Mouse (Mus musculus) lung, embryonic 15.5 days (tissue): Measurements from ENCODE around the gene Krt82. TPM values are rescaled to one million over a fixed set of nuclear protein-coding genes. Genes with fewer than 3 reads are reported as not detected.
"Not testable (repeated sequence)": the region's sequence is repeated elsewhere in the genome, so short reads cannot be mapped to it uniquely, and the experiment has no call there.

Source experiments
- ATAC-seq: fragments of 200-750 bp; cut with Nextera tagmentation; 2 replicates; pipeline ENCODE4 v1.8.0; 2017; ENCODE audit warnings: moderate number of reproducible peaks, borderline replicate concordance; ENCODE audit not compliant: low FRiP score, low TSS enrichment; ENCODE audit errors: extremely low read depth
- H3K27ac ChIP-seq: fragments of 300-500 bp; sonication (generic); 2 replicates; pipeline ENCODE4 v1.5.1; 2015; ENCODE audit warnings: moderate library complexity, mild to moderate bottlenecking, inconsistent platforms
- H3K27me3 ChIP-seq: fragments of 300-500 bp; sonication (generic); 2 replicates; pipeline ENCODE4 v1.6.1; 2015; ENCODE audit warnings: inconsistent platforms
- H3K36me3 ChIP-seq: fragments of 300-500 bp; sonication (generic); 2 replicates; pipeline ENCODE4 v1.6.1; 2015; ENCODE audit warnings: inconsistent platforms
- H3K4me1 ChIP-seq: fragments of 300-500 bp; sonication (generic); 2 replicates; pipeline ENCODE4 v1.6.1; 2015; ENCODE audit warnings: inconsistent platforms
- H3K4me2 ChIP-seq: fragments of 300-500 bp; sonication (generic); 2 replicates; pipeline ENCODE4 v1.6.1; 2015; ENCODE audit warnings: inconsistent platforms, mild to moderate bottlenecking, moderate library complexity
- H3K4me3 ChIP-seq: fragments of 300-500 bp; sonication (generic); 2 replicates; pipeline ENCODE4 v1.5.1; 2015; ENCODE audit warnings: mild to moderate bottlenecking, inconsistent platforms
- H3K9ac ChIP-seq: fragments of 300-500 bp; sonication (generic); 2 replicates; pipeline ENCODE4 v1.6.1; 2015; ENCODE audit warnings: inconsistent platforms
- H3K9me3 ChIP-seq: fragments of 300-500 bp; sonication (generic); 2 replicates; pipeline ENCODE4 v1.6.1; 2016; ENCODE audit warnings: inconsistent platforms
- WGBS: fragments of 180-500 bp; shearing (Covaris S2); methylation state at CpG from one replicate; pipeline ENCODE4 v1.1.7; 2015; 5-methylcytosine and 5-hydroxymethylcytosine counted together
- polyA plus RNA-seq: library from polyadenylated mRNA; unstranded; fragments of >200 nt; fragmentation: Nextera tagmentation; extraction: Ambion mirVana; gene quantifications from 2 replicates; pipeline ENCODE4 v1.2.1, GENCODE M21; 2015

Gene Krt82
- polyA plus RNA-seq, 1 experiment from 2014 or later: not detected

GRCm38 (mm10) chr15:101552188-101552587 is 1.7 kb upstream of the Krt82 start:
- Histone ChIP-seq H3K9me3 (no peaks in the 10 kb centered on the region), H3K4me3 (no peak overlapping the region), H3K27me3 (0 out of 2 replicates have a peak, but pooled peaks cover 13% of the 10 kb centered on the region), H3K36me3 (no peaks in the 10 kb centered on the region), H3K4me2 (no peak overlapping the region), H3K4me1 (no peaks in the 10 kb centered on the region), H3K9ac (no peak overlapping the region), H3K27ac (no peak overlapping the region)
- ATAC-seq: no peak
- WGBS: 80% methylated on average over 8 of the region's 8 CpGs

GRCm38 (mm10) chr15:101544478-101544877 is 6.0 kb downstream of the Krt82 start:
- Histone ChIP-seq H3K36me3 (no peaks in the 10 kb centered on the region), H3K9ac (no peak overlapping the region), H3K4me3 (no peak overlapping the region), H3K4me2 (no peak overlapping the region), H3K27me3 (no peaks in the 10 kb centered on the region), H3K9me3 (no peaks in the 10 kb centered on the region), H3K4me1 (no peaks in the 10 kb centered on the region), H3K27ac (no peak overlapping the region)
- 61% methylated on average over 3 of the region's 3 CpGs for WGBS
- no peak for ATAC-seq

- H3K4me2 ChIP-seq: no peak overlapping the region
- H3K9ac ChIP-seq: no peak overlapping the region
- WGBS: 54% methylated on average over 9 of the region's 9 CpGs
- no peaks in the 10 kb centered on the region for H3K27me3 ChIP-seq
- H3K36me3 ChIP-seq: no peaks in the 10 kb centered on the region
- H3K4me1 ChIP-seq: peaks cover 9% of the 10 kb centered on the region; the same call in 1 of the 2 replicates
- no peaks in the 10 kb centered on the region for H3K9me3 ChIP-seq
- no peak for ATAC-seq
- H3K27ac ChIP-seq: no peak overlapping the region
- no peak overlapping the region for H3K4me3 ChIP-seq
Observed at GRCm38 (mm10) chr15:101542543-101542942, 7.9 kb downstream of the Krt82 start.

- no peaks in the 10 kb centered on the region for H3K36me3 ChIP-seq
- H3K4me3 ChIP-seq: no peak overlapping the region
- H3K27me3 ChIP-seq: no peaks in the 10 kb centered on the region
- no peak overlapping the region for H3K9ac ChIP-seq
- H3K9me3 ChIP-seq: no peaks in the 10 kb centered on the region
- H3K4me1 ChIP-seq: peaks cover 9% of the 10 kb centered on the region; the same call in 1 of the 2 replicates
- WGBS: 34% methylated on average over 4 of the region's 4 CpGs
- H3K4me2 ChIP-seq: no peak overlapping the region
- ATAC-seq: no peak
- H3K27ac ChIP-seq: no peak overlapping the region
Observed at GRCm38 (mm10) chr15:101538580-101538900, 11.9 kb downstream of the Krt82 start.

GRCm38 (mm10) chr15:101537864-101538579 is 12.4 kb downstream of the Krt82 start:
- Histone ChIP-seq H3K36me3 (no peaks in the 10 kb centered on the region), H3K27ac (no peak overlapping the region), H3K9ac (no peak overlapping the region), H3K4me2 (no peak overlapping the region), H3K4me1 (peaks cover 9% of the 10 kb centered on the region; the same call in 1 of the 2 replicates), H3K27me3 (no peaks in the 10 kb centered on the region), H3K4me3 (no peak overlapping the region), H3K9me3 (no peaks in the 10 kb centered on the region)
- ATAC-seq: no peak
- 33% methylated on average over 7 of the region's 7 CpGs for WGBS

- Histone ChIP-seq H3K4me2 (no peak overlapping the region), H3K27ac (no peak overlapping the region), H3K9me3 (no peaks in the 10 kb centered on the region), H3K36me3 (no peaks in the 10 kb centered on the region), H3K27me3 (no peaks in the 10 kb centered on the region), H3K4me3 (no peak overlapping the region), H3K4me1 (peaks cover 9% of the 10 kb centered on the region; the same call in 1 of the 2 replicates), H3K9ac (no peak overlapping the region)
- peak; percentile 59; the same call in 1 of the 2 replicates for ATAC-seq
- WGBS: 49% methylated on average over 9 of the region's 9 CpGs
Observed at GRCm38 (mm10) chr15:101536054-101536850, 14.2 kb downstream of the Krt82 start.

GRCm38 (mm10) chr15:101532720-101533119 is 17.7 kb downstream of the Krt82 start, which contains the start of gene Krt84:
Gene Krt84 (minus strand): TSS chr15:101532820.
- Histone ChIP-seq H3K36me3 (no peaks in the 10 kb centered on the region), H3K4me2 (no peak within 1 kb of the TSS), H3K4me3 (no peak within 1 kb of the TSS), H3K27me3 (no peaks in the 10 kb centered on the region), H3K27ac (no peak within 1 kb of the TSS), H3K9me3 (no peaks in the 10 kb centered on the region), H3K4me1 (0 out of 2 replicates have a peak, but pooled peaks cover 1% of the 10 kb centered on the region), H3K9ac (no peak within 1 kb of the TSS)
- 81% methylated on average over 7 of the region's 7 CpGs for WGBS
- ATAC-seq: no peak

GRCm38 (mm10) chr15:101522556-101523232 is 27.8 kb downstream of the Krt82 start:
- no peaks in the 10 kb centered on the region for H3K36me3 ChIP-seq
- H3K4me1 ChIP-seq: no peaks in the 10 kb centered on the region
- peaks cover 4% of the 10 kb centered on the region; the same call in 1 of the 2 replicates for H3K27me3 ChIP-seq
- WGBS: 65% methylated on average over 4 of the region's 4 CpGs
- H3K9me3 ChIP-seq: no peaks in the 10 kb centered on the region
- H3K4me3 ChIP-seq: no peak overlapping the region
- H3K27ac ChIP-seq: no peak overlapping the region
- no peak overlapping the region for H3K4me2 ChIP-seq
- ATAC-seq: no peak
- no peak overlapping the region for H3K9ac ChIP-seq

GRCm38 (mm10) chr15:101519792-101520191 is 30.7 kb downstream of the Krt82 start:
- H3K36me3 ChIP-seq: no peaks in the 10 kb centered on the region
- H3K9ac ChIP-seq: no peak overlapping the region
- no peak overlapping the region for H3K4me3 ChIP-seq
- no peak overlapping the region for H3K27ac ChIP-seq
- H3K4me2 ChIP-seq: no peak overlapping the region
- ATAC-seq: no peak
- WGBS: 22% methylated on average over 2 of the region's 2 CpGs
- H3K4me1 ChIP-seq: no peaks in the 10 kb centered on the region
- peaks cover 4% of the 10 kb centered on the region; the same call in 1 of the 2 replicates for H3K27me3 ChIP-seq
- no peaks in the 10 kb centered on the region for H3K9me3 ChIP-seq

- 63% methylated on average over 2 of the region's 2 CpGs for WGBS
- H3K36me3 ChIP-seq, ATAC-seq, H3K4me3 ChIP-seq, H3K27me3 ChIP-seq, H3K4me1 ChIP-seq, H3K9me3 ChIP-seq, H3K9ac ChIP-seq, H3K4me2 ChIP-seq, H3K27ac ChIP-seq: not testable (repeated sequence)
Observed at GRCm38 (mm10) chr15:101517161-101517560, 33.3 kb downstream of the Krt82 start, which contains the start of gene Gm49425. Gene Gm49425 (minus strand): TSS chr15:101517261.

GRCm38 (mm10) chr15:101508247-101508646 is 42.2 kb downstream of the Krt82 start:
- WGBS: 42% methylated on average over 9 of the region's 9 CpGs
- H3K36me3 ChIP-seq: no peaks in the 10 kb centered on the region
- H3K9me3 ChIP-seq: no peaks in the 10 kb centered on the region
- H3K27me3 ChIP-seq: no peaks in the 10 kb centered on the region; the same call in 1 of the 2 replicates
- H3K4me3 ChIP-seq: no peak overlapping the region
- H3K27ac ChIP-seq: no peak overlapping the region
- H3K4me1 ChIP-seq: no peaks in the 10 kb centered on the region
- no peak for ATAC-seq
- no peak overlapping the region for H3K9ac ChIP-seq
- H3K4me2 ChIP-seq: no peak overlapping the region
